Mouse (Mus musculus) left cerebral cortex, postnatal 36 days (tissue): Measurements from ENCODE around the gene Suco. TPM values are rescaled to one million over a fixed set of nuclear protein-coding genes. Genes with fewer than 3 reads are reported as not detected.

Experiments
- DNase-seq, 2 experiments: peaks; one replicate each; pipeline ENCODE4 v3.0.0; 2021 to 2022; ENCODE audit warnings: low spot score in 2 of 2, mixed read lengths in 1 of 2
- intact Hi-C: fragments of 180-260 bp; cut with DNase I; formaldehyde crosslinking; loops from one replicate; pipeline ENCODE4 v1.15.1; 2025
- total RNA-seq, 2 experiments: library from RNA; stranded (reverse); gene quantifications; 2 replicates each; pipeline ENCODE4 v1.2.3; 2021

The Suco gene
- total RNA-seq, 2 experiments from 2014 or later: 34.2 to 39.8 TPM

- no peak for DNase-seq
- intact Hi-C loops: no loop called here
Measured at GRCm38 (mm10) chr1:161896130-161896529, 19.6 kb upstream of the Suco start.

- intact Hi-C loops: no loop called here
- DNase-seq: no peak
Measured at GRCm38 (mm10) chr1:161895014-161895413, 18.5 kb upstream of the Suco start.

- intact Hi-C loops: no loop called here
- DNase-seq: no peak
Measured at GRCm38 (mm10) chr1:161894553-161894952, 18.1 kb upstream of the Suco start.

DNA sequence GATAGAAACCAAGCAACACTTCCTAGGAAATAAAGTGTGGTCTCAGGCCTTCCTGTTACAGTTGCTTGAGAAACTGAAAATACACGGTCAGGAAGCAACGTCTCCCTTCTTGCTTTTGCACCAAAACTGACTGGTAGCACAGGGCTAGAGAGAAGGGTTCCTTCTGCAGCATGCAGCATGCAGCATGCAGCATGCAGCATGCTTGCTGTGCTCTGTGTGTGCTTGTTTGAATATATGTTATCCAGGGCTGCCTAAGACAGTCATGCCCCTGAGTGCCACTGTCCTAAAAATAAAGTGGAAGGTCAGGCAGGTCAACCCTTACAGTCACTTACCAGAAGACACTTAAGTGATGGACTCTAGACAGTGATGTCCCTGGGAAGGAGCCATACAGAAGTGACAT lies 17.6 kb upstream of the Suco start:
- intact Hi-C loops: no loop called here
- no peak for DNase-seq

GRCm38 (mm10) chr1:161888823-161889222 lies 12.3 kb upstream of the Suco start:
- no peak for DNase-seq
- intact Hi-C loops: no loop called here

DNA sequence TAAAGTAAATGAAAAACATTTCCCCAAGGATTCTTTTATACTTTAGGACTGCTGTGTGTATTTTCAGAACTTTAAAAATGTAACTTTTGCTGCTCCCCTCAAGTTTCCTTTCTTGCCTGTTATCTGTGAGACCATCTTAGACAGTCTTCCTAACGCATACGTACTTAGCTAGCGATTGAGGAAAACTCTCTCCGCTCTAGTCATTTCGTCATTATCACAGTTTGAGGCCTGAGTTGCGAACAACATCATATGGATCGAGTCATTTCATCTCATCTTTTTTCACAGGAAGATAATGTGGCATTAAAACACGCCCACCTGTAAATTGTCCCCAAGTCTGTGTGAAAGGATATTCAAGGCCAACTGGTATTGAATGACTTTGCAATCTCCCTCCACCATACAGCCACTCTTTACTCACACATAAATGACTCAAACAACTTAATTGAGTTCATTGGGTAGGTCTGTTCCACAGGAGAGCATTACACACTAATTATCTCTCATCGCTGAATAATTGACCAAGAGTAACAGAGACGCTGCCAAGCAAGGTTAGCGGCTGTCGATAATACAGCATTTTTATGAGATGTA lies 11.3 kb upstream of the Suco start:
- DNase-seq: no peak
- intact Hi-C loops: no loop called here

DNA sequence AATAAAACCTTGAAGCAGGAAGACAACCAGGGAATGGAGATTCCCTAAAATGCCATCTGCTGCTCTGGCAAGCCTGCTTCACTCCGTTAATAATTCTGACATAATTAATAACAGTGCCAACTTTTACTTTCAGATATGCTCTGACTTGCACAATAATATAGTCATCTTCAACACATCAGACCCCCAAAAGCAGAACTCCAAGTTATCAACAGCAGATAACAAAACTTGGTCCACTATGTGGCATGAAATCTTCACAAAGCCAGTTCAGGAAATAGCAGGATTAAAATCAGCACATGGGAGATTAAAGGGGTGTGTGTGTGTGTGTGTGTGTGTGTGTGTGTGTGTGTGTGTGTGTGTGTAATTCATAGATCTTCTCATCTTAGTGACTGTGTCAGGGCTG lies 9.3 kb upstream of the Suco start:
- no peak for DNase-seq
- intact Hi-C loops: no loop called here

- no peak for DNase-seq
- intact Hi-C loops: loop anchor here (2.0 kb wide), 1 partner anchor 91 kb away; the partner anchor contains the start of gene Pigc
Measured at GRCm38 (mm10) chr1:161877580-161878142, 1.2 kb upstream of the Suco start.

GRCm38 (mm10) chr1:161875706-161876552 lies 553 bp downstream of the Suco start:
- no peak for DNase-seq
- intact Hi-C loops: loop anchor here (2.0 kb wide), 1 partner anchor 93 kb away; the partner anchor contains the start of gene Pigc

DNA sequence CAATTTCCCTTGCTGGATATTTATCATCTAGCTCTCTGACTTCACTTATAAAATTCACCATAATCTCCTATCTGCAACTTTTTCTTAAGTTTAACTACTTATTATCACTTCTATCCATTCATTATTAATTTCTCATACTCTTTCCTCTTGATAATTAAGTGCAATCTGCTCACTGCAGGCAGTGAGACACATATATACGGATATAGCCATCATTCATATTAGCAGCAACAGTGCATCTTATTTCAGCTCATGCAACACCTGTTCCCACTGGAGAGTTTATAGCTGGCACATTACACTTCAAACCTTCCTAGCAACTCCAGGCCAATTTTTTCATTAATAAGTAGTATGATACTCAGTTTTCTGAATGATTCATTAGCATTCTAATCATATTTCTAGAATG lies 7.1 kb downstream of the Suco start:
- intact Hi-C loops: no loop called here
- DNase-seq: no peak

DNA sequence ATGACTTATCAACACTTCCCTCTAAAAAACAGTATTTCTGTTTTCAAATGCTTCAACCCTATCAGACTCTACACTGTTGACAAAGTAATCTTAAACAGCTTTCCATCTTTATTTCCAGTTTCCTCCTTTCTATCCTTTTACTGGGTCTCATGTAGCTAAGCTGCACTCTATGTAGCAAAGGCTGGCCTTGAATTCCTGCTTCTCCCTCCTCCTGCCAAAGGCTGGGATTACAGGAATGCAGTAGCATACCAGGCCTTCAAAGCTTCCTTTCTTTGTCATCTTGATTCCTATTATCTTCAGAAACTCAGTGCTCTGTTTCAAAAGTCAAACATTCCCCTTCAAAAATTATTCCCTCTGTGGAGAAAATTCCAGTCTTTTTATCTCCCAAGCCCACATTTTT lies 8.1 kb downstream of the Suco start:
- intact Hi-C loops: no loop called here
- DNase-seq: no peak

- intact Hi-C loops: no loop called here
- DNase-seq: no peak
Measured at GRCm38 (mm10) chr1:161863742-161864141, 12.7 kb downstream of the Suco start.

DNA sequence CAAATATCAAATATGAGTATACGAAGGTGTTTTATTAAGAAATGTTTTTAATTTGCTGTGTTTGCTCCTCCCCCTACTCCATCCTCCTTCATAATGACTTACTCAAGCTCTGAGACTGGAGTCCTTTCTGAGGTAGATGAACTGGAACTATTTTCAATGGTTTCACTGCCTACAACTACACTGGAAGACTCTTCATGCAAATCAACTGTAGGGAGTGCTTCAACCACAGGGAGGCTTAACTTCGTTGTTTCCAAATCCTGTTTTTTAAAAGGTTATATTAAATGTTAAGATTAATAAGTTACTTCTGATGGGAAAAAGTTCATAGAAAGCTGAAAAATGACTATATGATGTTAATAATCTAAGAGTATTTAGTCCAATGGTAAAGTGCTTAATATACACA lies 17.2 kb downstream of the Suco start:
- no peak for DNase-seq
- intact Hi-C loops: no loop called here

DNA sequence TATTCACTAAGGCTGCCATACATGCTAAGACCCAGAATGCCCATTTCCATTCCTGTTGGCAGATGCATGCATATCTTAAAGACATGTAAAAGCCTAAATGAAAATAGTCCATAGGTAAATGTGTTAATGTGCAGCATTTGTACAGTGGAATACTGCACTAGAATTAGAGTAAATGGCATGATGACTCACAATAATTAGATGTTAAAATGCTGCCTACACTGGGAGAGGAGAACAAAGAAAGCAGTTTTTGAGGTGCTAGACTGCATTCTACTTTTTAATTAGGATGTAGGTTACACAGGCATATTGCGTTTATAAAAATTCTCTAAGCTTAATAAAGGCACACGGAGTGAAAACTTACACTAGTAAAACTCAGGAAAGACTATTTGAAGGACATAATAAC lies 49.8 kb downstream of the Suco start:
- intact Hi-C loops: no loop called here

DNA sequence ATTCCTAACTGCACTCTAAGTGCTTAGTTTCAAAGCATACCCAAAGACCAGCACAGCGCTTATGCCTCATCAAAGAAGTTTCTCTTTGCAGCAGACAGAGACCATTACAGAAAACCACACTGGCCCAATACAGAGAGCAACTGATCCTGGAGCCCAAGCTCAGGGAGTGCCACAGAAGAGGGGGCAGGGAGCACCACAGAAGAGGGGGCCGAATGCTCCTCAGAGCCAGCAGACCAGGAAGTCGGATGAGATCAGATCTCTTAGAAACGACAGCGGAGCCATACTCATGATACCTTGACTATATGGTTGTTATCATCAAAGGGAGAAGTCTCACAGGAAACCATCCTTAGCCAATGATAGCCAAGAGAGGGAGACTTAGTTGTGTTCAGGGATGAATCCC lies 67.1 kb downstream of the Suco start:
- DNase-seq: no peak
- intact Hi-C loops: no loop called here

More for the DNA sequence above, 49.8 kb downstream of the Suco start:
- no peak for DNase-seq

- DNase-seq: no peak
- intact Hi-C loops: no loop called here
Measured at GRCm38 (mm10) chr1:161808980-161809379, 67.5 kb downstream of the Suco start.

DNA sequence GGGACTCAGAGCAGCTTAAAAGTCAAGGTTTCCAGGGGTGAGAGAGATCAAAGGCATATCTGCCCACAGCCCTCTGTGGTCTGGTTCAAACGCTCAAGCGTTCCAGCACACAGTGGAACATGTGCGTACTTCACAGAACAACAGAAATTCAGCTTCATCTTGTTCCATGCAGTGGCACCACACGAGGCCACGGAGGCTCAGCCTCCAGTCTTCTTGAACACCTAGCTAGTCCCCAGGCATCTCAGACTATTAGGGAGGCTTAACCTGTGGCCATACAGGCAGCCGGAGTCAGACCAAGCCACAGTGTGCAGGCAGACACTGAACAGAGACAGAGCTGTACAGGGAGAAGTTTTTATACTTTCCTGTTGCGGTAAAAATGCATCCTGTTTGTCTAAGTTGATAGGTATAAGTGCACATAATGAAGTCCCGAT lies 71.9 kb downstream of the Suco start:
- intact Hi-C loops: no loop called here
- DNase-seq: no peak

DNA sequence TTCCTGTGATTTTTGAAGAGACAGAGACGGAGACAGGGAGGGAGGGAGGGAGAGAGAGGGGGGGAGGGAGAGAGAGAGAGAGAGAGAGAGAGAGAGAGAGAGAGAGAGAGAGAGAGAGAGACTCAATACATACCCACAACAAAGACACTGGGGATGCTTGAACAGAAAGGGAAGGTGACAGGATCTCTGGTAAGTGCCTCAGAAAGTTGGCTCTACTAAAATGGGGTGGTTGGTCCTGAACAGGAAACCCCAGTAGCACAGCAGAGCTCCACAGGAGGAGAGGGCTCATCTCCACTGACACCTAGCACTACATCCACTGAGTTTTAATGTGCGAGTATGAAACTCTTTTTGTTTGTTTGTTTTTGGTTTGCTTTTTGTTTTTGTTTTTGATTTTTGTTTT lies 75.2 kb downstream of the Suco start:
- DNase-seq: no peak
- intact Hi-C loops: no loop called here

DNA sequence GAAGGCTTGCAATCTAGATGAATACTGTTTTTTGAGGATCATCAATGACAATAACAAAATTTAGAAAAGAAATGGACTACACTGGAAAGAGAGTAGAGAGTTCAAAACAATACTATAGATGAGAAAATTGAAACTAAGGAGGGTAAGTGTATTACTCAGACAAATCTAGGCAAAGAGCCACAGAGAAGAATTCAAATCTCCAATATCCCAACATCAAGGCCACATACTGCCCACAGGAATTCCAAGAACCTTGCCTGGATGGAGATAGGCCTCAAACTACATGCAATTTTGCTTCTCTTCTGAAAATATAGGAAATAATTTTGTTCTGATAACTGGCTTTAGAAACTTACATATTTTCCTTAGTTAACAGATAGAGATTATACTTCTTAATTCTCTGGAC lies 76.2 kb downstream of the Suco start:
- DNase-seq: no peak
- intact Hi-C loops: no loop called here

DNA sequence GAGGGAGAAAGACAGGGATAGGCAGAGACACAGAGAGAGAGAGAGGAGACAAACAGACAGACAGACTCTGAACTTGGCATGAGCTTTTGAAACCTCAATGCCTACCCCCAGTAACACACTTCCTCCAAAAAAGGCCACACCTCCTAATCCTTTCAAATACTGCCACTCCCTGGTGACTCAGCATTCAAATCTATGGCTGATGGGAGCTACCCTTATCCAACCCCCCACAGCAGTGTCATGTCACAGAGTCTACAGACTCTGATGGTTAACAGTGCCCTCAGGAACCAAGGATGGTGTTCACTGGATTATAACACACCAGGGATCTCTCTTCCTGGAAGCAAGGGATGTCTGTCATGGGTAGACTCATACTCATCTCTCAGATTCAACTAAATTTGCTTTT lies 76.7 kb downstream of the Suco start:
- intact Hi-C loops: no loop called here
- no peak for DNase-seq

DNA sequence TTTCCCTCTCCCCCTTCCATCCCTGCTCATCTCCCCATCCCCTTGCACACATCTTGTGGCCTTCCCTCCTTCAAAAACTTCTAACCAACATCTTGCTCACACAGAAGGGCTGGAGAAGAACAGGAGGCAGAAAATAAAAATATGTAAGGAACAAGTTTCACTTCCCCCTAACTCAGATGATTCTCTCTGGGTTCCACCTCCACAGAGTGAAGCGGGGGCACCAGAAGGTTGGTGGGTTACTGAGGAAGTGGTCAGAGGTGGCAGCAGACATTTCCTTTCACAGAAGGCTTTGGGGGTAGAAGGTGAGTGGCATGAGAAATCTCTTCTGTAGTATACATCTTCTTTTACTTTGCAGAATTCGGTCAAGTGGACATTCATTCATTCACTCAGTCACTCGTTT lies 77.6 kb downstream of the Suco start:
- intact Hi-C loops: no loop called here

More for the DNA sequence above, 77.6 kb downstream of the Suco start:
- DNase-seq: no peak
